Mouse (Mus musculus): ENCODE results near the gene Lefty2. TPM values are rescaled to one million over a fixed set of nuclear protein-coding genes. Genes with fewer than 3 reads are reported as not detected.

Gene Lefty2
- polyA plus RNA-seq, 1 experiment from 2014 or later: not detected

DNA sequence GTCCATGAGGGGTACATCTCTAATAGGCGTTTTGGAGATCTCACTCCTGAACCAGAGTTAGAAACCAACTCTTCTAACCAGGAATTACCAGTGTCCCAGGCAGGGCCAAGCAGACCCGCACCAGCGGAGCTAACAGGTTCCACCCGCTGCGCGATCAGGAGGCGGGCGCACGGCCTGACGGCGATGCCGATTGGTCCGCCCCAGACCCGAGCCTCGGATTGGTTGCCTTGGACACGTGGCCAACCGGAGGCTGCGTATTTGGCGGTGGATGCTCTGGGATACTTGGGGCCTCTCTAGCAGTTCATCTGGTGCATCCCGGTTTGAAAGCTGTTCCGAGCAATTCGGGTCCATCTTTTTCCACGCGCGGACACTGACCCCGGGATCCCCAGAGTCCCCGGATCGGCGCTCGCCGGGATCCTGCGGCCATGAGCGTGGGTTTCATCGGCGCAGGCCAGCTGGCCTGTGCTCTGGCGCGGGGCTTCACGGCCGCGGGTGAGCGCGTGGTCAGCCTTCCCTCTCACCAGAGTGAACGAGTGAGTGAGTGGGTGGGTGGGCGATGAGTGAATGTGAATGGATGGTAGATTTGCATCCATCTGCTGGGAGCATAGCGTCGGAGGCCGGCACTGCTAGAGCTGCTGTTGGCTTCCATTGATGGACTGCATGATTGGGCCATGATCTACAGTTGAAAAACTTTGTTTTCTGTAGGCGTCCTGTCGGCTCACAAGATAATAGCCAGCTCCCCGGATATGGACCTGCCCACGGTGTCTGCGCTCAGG, 11.3 kb downstream of the Lefty2 start, which contains the start of gene Pycr2:
TSS of gene Pycr2 (plus strand) at position 255 of the 776 bp plus-strand sequence.
- peaks cover 38% of the 10 kb centered on the region for H3K36me3 ChIP-seq
- WGBS: under 1% methylated on average over 52 of the region's 52 CpGs
- no peaks in the 10 kb centered on the region for H3K9me3 ChIP-seq (replicated peaks)
- peak; percentile 95 for DNase-seq (ENCODE audit: low spot score)
- peak within 1 kb of the TSS; percentile 96 for H3K4me3 ChIP-seq
- no peaks in the 10 kb centered on the region for H3K27me3 ChIP-seq (ENCODE audit: low read depth, poor library complexity, severe bottlenecking)
- peak within 1 kb of the TSS; percentile 95 for H3K27ac ChIP-seq (replicated peaks)
- peaks cover 26% of the 10 kb centered on the region for H3K4me1 ChIP-seq

DNA sequence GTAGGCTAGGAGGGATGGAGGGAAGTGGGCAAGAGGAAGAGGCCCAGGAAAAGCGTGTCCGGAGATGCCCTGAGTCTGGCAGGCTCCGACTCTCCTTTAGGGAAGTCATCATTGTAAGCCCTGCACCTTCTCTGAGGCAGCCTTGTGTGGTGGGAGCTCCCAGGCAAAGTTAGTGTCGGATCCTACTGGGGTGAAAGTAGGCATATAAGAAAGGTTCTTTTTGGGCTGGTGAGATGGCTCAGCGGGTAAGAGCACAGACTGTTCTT, 11.8 kb downstream of the Lefty2 start:
- 6% methylated on average over 5 of the region's 5 CpGs for WGBS
- H3K4me3 ChIP-seq: peak overlapping the region; percentile 96
- H3K27me3 ChIP-seq (ENCODE audit: low read depth, poor library complexity, severe bottlenecking): no peaks in the 10 kb centered on the region
- peaks cover 43% of the 10 kb centered on the region for H3K36me3 ChIP-seq
- peak overlapping the region; percentile 95 for H3K27ac ChIP-seq (replicated peaks)
- peaks cover 26% of the 10 kb centered on the region for H3K4me1 ChIP-seq
- no peaks in the 10 kb centered on the region for H3K9me3 ChIP-seq (replicated peaks)
- DNase-seq (ENCODE audit: low spot score): no peak

DNA sequence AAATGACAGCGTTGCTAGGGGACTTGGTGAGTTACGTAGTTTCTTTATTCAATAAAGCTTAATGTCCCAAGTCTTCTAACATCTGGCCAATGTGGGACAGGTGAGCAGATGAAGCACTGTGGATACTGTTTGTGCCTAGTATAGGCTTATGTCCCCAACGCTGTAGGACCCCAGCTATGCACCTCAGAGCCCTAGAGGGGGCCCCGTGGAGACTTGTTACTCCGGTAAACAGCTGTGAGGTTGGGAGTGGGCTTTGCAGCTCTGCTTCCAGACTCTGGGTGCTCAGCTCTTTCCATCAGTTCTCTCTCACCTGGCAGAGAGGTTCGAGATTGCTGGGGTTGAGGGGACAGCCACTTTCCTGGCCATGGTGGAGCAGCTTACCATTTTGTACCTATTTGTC, 12.4 kb downstream of the Lefty2 start:
- Histone ChIP-seq H3K4me1 (peaks cover 26% of the 10 kb centered on the region), H3K9me3 (replicated peaks) (no peaks in the 10 kb centered on the region), H3K4me3 (peak overlapping the region; percentile 96), H3K27ac (replicated peaks) (peak overlapping the region; percentile 95; the same call in 1 of the 2 replicates), H3K36me3 (peaks cover 43% of the 10 kb centered on the region), H3K27me3 (ENCODE audit: low read depth, poor library complexity, severe bottlenecking) (no peaks in the 10 kb centered on the region)
- DNase-seq (ENCODE audit: low spot score): no peak
- WGBS: 66% methylated on average over 6 of the region's 6 CpGs

DNA sequence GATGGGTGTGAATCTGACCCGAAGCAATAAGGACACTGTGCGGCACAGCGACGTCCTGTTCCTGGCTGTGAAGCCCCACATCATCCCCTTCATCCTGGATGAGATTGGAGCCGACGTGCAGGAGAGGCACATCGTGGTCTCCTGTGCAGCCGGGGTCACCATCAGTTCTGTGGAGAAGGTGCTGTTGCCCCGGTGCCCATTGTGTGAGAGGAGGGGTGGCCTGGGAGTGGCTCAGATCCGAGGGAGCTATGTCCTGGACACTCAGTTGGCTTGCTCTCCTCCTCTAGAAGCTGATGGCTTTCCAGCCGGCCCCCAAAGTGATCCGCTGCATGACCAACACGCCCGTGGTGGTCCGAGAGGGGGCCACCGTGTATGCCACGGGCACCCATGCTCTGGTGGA, 13.0 kb downstream of the Lefty2 start:
- 94% methylated on average over 17 of the region's 17 CpGs for WGBS
- peak overlapping the region; percentile 96 for H3K4me3 ChIP-seq
- H3K4me1 ChIP-seq: peaks cover 26% of the 10 kb centered on the region

DNA sequence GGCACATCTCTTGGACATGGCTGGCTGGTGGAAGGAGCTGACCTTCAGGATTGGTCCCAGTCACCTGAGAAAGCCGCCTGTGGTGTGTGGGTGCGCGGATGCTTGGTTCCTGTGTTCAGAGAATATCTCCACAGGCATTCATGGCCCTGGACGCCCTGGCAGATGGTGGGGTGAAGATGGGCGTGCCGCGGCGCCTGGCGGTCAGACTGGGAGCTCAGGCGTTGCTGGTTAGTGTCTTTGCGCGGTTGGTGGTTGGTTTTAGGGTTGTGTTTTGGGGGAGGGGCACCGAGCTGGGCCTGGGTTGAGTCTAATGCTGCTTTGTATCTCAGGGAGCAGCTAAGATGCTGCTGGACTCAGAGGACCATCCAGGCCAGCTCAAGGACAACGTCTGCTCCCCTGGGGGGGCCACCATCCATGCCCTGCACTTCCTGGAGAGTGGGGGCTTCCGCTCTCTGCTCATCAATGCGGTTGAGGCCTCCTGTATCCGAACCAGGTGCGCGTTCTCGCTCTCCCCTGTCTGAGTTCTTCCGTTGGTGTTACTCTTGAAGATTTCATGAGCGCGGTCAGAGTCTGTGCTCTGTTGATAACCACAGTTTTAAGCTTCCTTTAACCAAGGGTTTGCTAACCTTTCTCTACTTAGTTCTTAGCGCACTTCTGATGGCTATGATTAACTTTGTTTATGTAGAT, 13.7 kb downstream of the Lefty2 start:
- H3K9me3 ChIP-seq (replicated peaks): no peaks in the 10 kb centered on the region
- no peaks in the 10 kb centered on the region for H3K27me3 ChIP-seq (ENCODE audit: low read depth, poor library complexity, severe bottlenecking)
- H3K27ac ChIP-seq (replicated peaks): no peak overlapping the region
- 92% methylated on average over 24 of the region's 24 CpGs for WGBS
- H3K36me3 ChIP-seq: peaks cover 43% of the 10 kb centered on the region
- H3K4me3 ChIP-seq: peak overlapping the region; percentile 96
- peaks cover 26% of the 10 kb centered on the region for H3K4me1 ChIP-seq
- no peak for DNase-seq (ENCODE audit: low spot score)

More for the DNA sequence above, 13.0 kb downstream of the Lefty2 start:
- no peaks in the 10 kb centered on the region for H3K27me3 ChIP-seq (ENCODE audit: low read depth, poor library complexity, severe bottlenecking)
- H3K9me3 ChIP-seq (replicated peaks): no peaks in the 10 kb centered on the region
- peaks cover 43% of the 10 kb centered on the region for H3K36me3 ChIP-seq
- DNase-seq (ENCODE audit: low spot score): no peak
- no peak overlapping the region for H3K27ac ChIP-seq (replicated peaks)

DNA sequence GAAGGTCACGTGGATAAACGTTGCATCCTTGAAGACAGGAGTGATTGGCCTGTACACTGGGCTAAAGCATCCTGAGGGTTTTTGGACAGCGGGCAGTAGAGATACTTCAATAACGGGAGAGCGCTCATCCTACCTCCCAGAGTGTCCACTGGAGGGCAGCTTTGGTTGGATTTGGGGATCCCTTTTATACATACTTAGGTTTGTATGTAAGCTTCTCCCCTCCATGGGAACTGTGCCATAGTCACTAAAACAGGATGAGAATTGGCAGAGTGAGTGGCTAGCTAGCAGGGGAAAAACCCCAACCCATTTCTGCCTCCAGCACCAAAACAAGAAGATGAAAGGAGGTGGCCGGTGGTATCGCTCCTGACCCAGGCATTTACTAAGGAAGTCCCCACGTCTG, 18.2 kb downstream of the Lefty2 start:
- Histone ChIP-seq H3K4me1 (peaks cover 6% of the 10 kb centered on the region), H3K9me3 (replicated peaks) (no peaks in the 10 kb centered on the region), H3K36me3 (peaks cover 35% of the 10 kb centered on the region), H3K4me3 (no peak overlapping the region), H3K27ac (replicated peaks) (no peak overlapping the region), H3K27me3 (ENCODE audit: low read depth, poor library complexity, severe bottlenecking) (no peaks in the 10 kb centered on the region)
- 53% methylated on average over 8 of the region's 8 CpGs for WGBS
- DNase-seq (ENCODE audit: low spot score): no peak

DNA sequence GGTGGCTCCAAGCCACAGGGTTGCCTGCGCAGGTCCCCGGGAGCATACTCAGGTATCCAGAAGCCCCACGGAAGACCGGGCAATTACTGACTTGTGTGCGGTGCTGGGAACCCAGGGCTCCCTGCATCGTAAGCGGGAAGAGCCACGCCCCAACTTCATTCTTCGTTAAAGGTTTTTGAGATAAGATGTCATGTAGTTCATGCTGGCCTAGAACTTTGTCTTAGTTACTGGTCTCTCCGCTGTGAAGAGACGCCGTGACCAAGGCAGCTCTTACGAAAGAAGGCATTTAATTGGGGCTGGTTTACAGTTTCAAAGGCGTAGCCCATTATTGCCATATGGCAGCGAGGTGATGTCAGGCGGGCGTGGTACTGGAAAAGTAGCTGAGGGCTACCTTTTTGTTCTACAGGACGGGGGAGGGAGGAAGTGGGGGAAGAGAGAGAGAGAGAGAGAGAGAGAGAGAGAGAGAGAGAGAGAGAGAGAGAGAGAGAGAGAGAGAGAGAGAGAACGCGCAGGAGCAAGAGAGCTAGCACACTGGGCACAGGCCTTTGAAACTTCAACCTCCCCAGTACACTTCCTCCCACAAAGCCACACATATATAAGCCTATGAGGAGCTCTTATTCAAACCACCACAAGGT, 18.9 kb downstream of the Lefty2 start:
- WGBS: 64% methylated on average over 20 of the region's 20 CpGs
- DNase-seq (ENCODE audit: low spot score): no peak
- Histone ChIP-seq H3K4me3 (no peak overlapping the region), H3K36me3 (peaks cover 29% of the 10 kb centered on the region), H3K27ac (replicated peaks) (no peak overlapping the region), H3K9me3 (replicated peaks) (no peaks in the 10 kb centered on the region), H3K4me1 (no peaks in the 10 kb centered on the region), H3K27me3 (ENCODE audit: low read depth, poor library complexity, severe bottlenecking) (no peaks in the 10 kb centered on the region)

DNA sequence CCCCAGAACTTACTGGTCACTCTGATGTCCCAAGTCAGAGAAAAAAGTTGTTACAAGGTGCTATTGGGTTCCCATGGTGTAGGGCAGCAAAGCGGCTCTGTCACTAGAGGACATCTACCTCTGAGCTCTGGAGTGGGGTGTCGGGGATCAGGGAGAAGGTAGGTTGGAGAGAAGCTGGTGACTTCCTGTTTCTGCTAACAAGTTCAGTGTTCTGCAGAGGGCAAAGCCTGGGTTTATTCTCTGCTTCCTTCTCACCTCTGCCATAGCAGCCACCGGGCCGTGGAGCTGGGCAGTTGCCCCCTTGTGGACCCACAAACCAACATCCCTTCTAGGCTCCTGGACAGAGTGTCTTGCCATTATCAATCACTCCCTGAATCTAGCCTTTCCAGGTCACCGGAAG, 19.9 kb downstream of the Lefty2 start:
- Histone ChIP-seq H3K27ac (replicated peaks) (no peak overlapping the region), H3K36me3 (peaks cover 19% of the 10 kb centered on the region), H3K4me3 (no peak overlapping the region), H3K27me3 (ENCODE audit: low read depth, poor library complexity, severe bottlenecking) (no peaks in the 10 kb centered on the region), H3K4me1 (no peaks in the 10 kb centered on the region), H3K9me3 (replicated peaks) (no peaks in the 10 kb centered on the region)
- no peak for DNase-seq (ENCODE audit: low spot score)
- 90% methylated on average over 5 of the region's 5 CpGs for WGBS

DNA sequence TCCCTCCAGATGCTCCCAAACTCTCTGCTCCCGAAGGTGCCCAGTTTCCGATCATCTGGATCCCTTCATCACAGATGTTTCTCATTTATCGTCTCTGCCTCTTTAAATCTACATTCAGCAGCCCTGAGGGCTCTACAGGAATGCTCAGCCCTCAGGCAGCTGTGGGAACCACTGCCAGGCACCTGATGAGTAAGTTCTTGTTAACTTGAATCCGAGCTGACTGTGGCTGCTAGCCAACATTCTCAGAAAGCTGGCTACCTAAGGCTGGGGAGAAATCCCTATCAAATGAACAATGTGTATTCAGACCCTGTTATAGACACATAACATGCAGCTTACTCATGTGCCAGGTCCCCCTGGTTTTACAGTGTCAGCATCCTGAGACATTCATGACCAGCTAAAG, 20.9 kb downstream of the Lefty2 start:
- peaks cover 9% of the 10 kb centered on the region for H3K36me3 ChIP-seq
- no peaks in the 10 kb centered on the region for H3K4me1 ChIP-seq
- H3K9me3 ChIP-seq (replicated peaks): no peaks in the 10 kb centered on the region
- H3K27ac ChIP-seq (replicated peaks): no peak overlapping the region
- WGBS: 66% methylated on average over 4 of the region's 4 CpGs
- DNase-seq (ENCODE audit: low spot score): no peak
- H3K4me3 ChIP-seq: no peak overlapping the region
- no peaks in the 10 kb centered on the region for H3K27me3 ChIP-seq (ENCODE audit: low read depth, poor library complexity, severe bottlenecking)

DNA sequence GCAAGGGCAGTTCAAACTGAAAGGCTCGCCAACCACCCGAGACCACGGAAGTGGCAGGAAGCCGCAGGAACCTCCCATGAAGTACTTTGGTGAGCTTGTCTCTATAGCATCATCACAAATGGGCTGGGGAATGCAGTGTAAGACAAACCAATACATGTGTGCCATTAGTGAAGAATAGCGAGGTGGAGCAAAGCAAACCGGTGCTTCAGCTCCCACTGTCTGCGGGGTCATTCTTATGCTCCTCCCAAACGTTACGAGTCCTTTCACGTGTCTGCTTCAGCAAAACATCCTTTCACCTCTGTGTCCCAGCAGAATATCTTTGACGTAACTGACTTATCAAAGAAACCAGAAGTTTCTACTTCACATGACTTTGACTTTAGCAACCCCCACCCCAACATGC, 23.5 kb downstream of the Lefty2 start:
- no peaks in the 10 kb centered on the region for H3K36me3 ChIP-seq

DNA sequence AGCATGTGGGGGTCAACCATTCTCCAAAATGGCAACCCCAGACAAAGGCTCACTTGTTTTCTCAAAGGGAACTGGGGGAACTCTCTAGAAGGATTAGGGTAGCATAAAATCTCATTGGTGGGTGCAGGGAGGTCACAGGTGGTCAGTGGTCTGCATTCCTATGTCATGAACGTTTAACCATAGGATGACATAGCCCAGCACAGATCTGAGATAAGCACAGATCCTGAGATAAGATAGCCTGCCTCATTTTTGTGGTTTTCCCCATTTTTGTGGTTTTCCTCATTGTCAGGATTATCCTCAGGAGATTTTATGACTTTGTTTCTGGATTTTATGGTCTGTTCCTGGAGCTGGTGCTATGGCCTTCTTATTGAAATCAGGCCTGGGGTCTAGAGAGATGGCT, 24.1 kb downstream of the Lefty2 start:
- no peak overlapping the region for H3K4me3 ChIP-seq
- peaks cover 7% of the 10 kb centered on the region; the same call in 1 of the 2 replicates for H3K4me1 ChIP-seq
- DNase-seq (ENCODE audit: low spot score): no peak
- H3K27me3 ChIP-seq (ENCODE audit: low read depth, poor library complexity, severe bottlenecking): no peaks in the 10 kb centered on the region
- H3K27ac ChIP-seq (replicated peaks): no peak overlapping the region
- H3K36me3 ChIP-seq: no peaks in the 10 kb centered on the region
- 58% methylated on average over 1 of the region's 1 CpGs for WGBS
- no peaks in the 10 kb centered on the region for H3K9me3 ChIP-seq (replicated peaks)

More for the DNA sequence above, 23.5 kb downstream of the Lefty2 start:
- Histone ChIP-seq H3K27ac (replicated peaks) (no peak overlapping the region), H3K4me1 (peaks cover 7% of the 10 kb centered on the region; the same call in 1 of the 2 replicates), H3K9me3 (replicated peaks) (no peaks in the 10 kb centered on the region), H3K27me3 (ENCODE audit: low read depth, poor library complexity, severe bottlenecking) (no peaks in the 10 kb centered on the region), H3K4me3 (no peak overlapping the region)
- 90% methylated on average over 11 of the region's 11 CpGs for WGBS
- DNase-seq (ENCODE audit: low spot score): no peak

DNA sequence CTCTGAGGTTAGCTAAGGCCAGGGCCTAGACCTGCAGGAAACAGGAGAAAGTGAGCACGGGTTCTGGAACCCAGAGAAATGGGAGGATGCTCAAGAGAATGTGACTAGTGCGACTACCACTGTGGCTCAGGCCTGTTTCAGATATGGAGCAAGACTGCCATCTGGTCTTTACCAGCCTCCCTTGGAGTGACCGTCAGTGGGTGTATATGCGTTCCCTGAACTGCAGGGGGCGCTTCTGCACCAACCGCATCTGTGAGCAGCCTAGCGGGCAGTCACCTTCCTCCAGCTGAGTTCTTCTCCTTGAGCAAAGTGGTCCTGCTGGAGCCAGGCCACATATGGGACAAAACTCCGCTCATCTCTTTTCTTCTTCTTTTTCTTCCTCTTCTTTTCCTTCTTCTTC, 26.8 kb downstream of the Lefty2 start:
- no peaks in the 10 kb centered on the region for H3K9me3 ChIP-seq (replicated peaks)
- H3K27me3 ChIP-seq (ENCODE audit: low read depth, poor library complexity, severe bottlenecking): no peaks in the 10 kb centered on the region
- no peak overlapping the region for H3K4me3 ChIP-seq
- peaks cover 7% of the 10 kb centered on the region; the same call in 1 of the 2 replicates for H3K4me1 ChIP-seq
- 30% methylated on average over 8 of the region's 8 CpGs for WGBS
- no peak for DNase-seq (ENCODE audit: low spot score)
- H3K27ac ChIP-seq (replicated peaks): no peak overlapping the region
- H3K36me3 ChIP-seq: no peaks in the 10 kb centered on the region

Measured in midbrain, embryonic 10.5 days (tissue).